Mouse (Mus musculus) heart, postnatal 0 days (tissue): Measurements from ENCODE around the gene Scpep1. TPM values are rescaled to one million over a fixed set of nuclear protein-coding genes. Genes with fewer than 3 reads are reported as not detected.

Source experiments
- ATAC-seq: fragments of 200-750 bp; cut with Nextera tagmentation; 2 replicates; pipeline ENCODE4 v1.8.0; 2017; ENCODE audit warnings: low read depth, moderate number of reproducible peaks, moderate library complexity; ENCODE audit not compliant: insufficient read depth
- DNase-seq: peaks from one replicate; pipeline ENCODE4 v3.0.0-alpha.2; 2016; ENCODE audit warnings: low spot score
- H3K27ac ChIP-seq: fragments of 300-500 bp; sonication (generic); 2 replicates; pipeline ENCODE4 v1.5.1; 2014; ENCODE audit warnings: low read depth, mild to moderate bottlenecking
- H3K27me3 ChIP-seq: fragments of 300-500 bp; sonication (generic); 2 replicates; pipeline ENCODE4 v1.6.1; 2014; ENCODE audit warnings: low read length, mixed read lengths; ENCODE audit not compliant: control insufficient read depth, insufficient read depth
- H3K36me3 ChIP-seq: fragments of 300-500 bp; sonication (generic); replicated peaks from 2 replicates; pipeline ENCODE4 v1.6.1; 2014; ENCODE audit warnings: low read length, mixed read lengths; ENCODE audit not compliant: control insufficient read depth, insufficient read depth
- H3K4me1 ChIP-seq: fragments of 300-500 bp; sonication (generic); 2 replicates; pipeline ENCODE4 v1.6.1; 2014; ENCODE audit warnings: antibody characterized with exemption; ENCODE audit not compliant: control insufficient read depth, insufficient read depth
- H3K4me2 ChIP-seq: fragments of 300-500 bp; sonication (generic); 2 replicates; pipeline ENCODE4 v1.6.1; 2014; ENCODE audit warnings: low read depth, mild to moderate bottlenecking, low read length, moderate library complexity
- H3K4me3 ChIP-seq: fragments of 300-500 bp; sonication (generic); 2 replicates; pipeline ENCODE4 v1.5.1; 2014; ENCODE audit warnings: low read depth, low read length
- H3K9ac ChIP-seq: fragments of 300-500 bp; sonication (generic); replicated peaks from 2 replicates; pipeline ENCODE4 v1.6.1; 2014; ENCODE audit warnings: low read depth, low read length, mixed read lengths
- H3K9me3 ChIP-seq: fragments of 300-500 bp; sonication (generic); replicated peaks from 2 replicates; pipeline ENCODE4 v1.6.1; 2016; ENCODE audit warnings: low read length; ENCODE audit not compliant: control insufficient read depth
- CTCF ChIP-seq: IDR thresholded peaks from 2 replicates; pipeline ENCODE4 v1.5.1; 2016; ENCODE audit warnings: antibody characterized with exemption, control low read depth, low read depth
- EP300 ChIP-seq: IDR thresholded peaks from 2 replicates; pipeline ENCODE4 v1.6.1; 2016; ENCODE audit warnings: antibody characterized with exemption, low read depth
- WGBS: fragments of 180-500 bp; shearing (Covaris S2); extraction: QIAGEN DNeasy Blood & Tissue Kit; methylation state at CpG from one replicate; pipeline ENCODE4 v1.1.7; 2014; 5-methylcytosine and 5-hydroxymethylcytosine counted together
- polyA plus RNA-seq: library from polyadenylated mRNA; unstranded; fragments of >200 nt; fragmentation: Nextera tagmentation; extraction: Ambion mirVana; gene quantifications from 2 replicates; pipeline ENCODE4 v1.2.1, GENCODE M21; 2015
- total RNA-seq: library from RNA; depleted of rRNA; stranded (reverse); fragments of >200 nt; gene quantifications from 2 replicates; pipeline ENCODE4 v1.2.3, GENCODE M21; 2014; ENCODE audit warnings: low replicate concordance

Gene Scpep1
- total and polyA plus RNA-seq, 2 experiments from 2014 or later: 36.9 to 44.6 TPM

DNA sequence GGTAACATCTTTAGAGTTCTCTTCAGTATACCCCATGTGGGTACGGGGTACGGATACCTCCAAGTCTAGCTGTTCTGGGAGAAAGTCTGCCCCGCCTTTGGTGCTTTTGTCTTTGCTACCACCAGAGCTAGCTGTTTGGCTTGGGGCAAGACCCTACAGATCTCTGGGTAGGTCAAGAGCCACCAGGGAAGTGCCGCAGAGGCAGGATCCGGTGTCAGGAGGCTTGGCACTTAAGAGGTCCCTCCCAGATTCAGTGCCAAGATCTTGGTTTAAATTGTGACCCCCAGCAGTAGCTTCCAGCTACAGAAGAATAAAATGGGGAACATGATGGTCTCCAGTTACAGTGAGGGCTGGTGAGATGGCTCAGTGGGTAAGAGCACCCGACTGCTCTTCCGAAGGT is 46.3 kb upstream of the Scpep1 start:
- peak overlapping the region; percentile 78 for H3K4me2 ChIP-seq
- peak overlapping the region; percentile 88 for H3K4me3 ChIP-seq
- no peaks in the 10 kb centered on the region for H3K9me3 ChIP-seq
- WGBS: 83% methylated on average over 7 of the region's 7 CpGs
- TF ChIP-seq CTCF (no peak), EP300 (no peak)
- peaks cover 33% of the 10 kb centered on the region for H3K4me1 ChIP-seq
- peak overlapping the region; percentile 34; the same call in 1 of the 2 replicates for H3K9ac ChIP-seq
- no peaks in the 10 kb centered on the region for H3K27me3 ChIP-seq
- no peak for DNase-seq
- no peak overlapping the region for H3K27ac ChIP-seq
- no peak for ATAC-seq
- H3K36me3 ChIP-seq: peaks cover 16% of the 10 kb centered on the region

DNA sequence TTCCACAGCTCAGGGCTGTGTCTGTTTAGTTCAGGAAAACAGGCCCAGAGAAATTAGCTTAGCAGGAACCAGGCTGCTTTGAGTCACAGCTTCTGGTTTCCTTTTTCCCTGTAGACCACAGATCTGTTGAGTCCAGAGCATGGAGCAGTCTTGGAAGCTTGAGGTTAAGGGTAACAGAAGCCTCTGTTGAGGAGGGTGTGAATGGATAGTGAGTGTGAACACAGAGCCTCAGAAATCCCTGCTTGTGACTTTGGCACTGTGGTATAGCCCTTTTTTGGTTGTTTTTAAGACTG is 45.2 kb upstream of the Scpep1 start:
- Histone ChIP-seq H3K9ac (peak overlapping the region; percentile 91), H3K4me2 (peak overlapping the region; percentile 78), H3K4me3 (peak overlapping the region; percentile 88), H3K27ac (peak overlapping the region; percentile 86), H3K36me3 (peaks cover 5% of the 10 kb centered on the region), H3K9me3 (no peaks in the 10 kb centered on the region), H3K27me3 (no peaks in the 10 kb centered on the region), H3K4me1 (peaks cover 40% of the 10 kb centered on the region)
- DNase-seq (no peak), ATAC-seq (no peak)
- TF ChIP-seq EP300 (no peak), CTCF (no peak)

DNA sequence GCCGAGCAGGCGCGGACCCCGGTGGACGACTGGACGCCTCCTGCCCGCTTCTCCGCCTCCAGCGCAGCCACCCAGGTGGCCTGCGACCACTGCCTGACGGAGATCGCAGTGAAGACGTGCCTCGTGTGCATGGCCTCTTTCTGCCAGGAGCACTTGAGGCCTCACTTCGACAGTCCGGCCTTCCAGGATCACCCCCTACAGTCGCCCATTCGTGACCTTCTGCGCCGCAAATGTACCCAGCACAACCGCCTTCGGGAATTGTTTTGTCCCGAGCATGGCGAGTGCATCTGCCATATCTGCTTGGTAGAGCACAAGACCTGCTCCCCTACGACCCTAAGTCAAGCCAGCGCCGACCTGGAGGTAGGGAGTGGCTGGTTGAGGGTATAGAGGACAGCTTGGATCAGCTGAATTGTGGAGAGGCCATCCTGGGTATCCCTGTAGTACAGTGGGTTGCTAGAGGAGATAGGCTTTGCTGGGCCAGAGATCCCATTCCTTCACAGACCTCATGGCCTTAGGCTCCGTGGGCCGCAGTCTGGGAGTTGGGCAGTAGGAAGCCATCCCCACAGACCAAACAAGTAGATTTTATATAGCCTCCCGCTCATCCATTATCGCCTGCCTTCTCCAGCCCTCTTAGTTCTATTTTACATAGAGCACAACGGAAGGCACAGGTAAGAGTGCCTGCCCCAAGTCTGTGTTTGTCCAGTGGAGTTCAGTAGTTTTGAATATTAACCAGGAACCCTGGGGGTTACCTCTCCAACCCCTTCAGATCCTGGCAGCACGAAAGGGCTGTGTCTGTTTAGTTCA is 44.7 kb upstream of the Scpep1 start:
- WGBS: 12% methylated on average over 33 of the region's 33 CpGs
- TF ChIP-seq EP300: no peak
- TF ChIP-seq CTCF: no peak
- peaks cover 40% of the 10 kb centered on the region for H3K4me1 ChIP-seq
- H3K36me3 ChIP-seq: no peaks in the 10 kb centered on the region; the same call in 1 of the 2 replicates
- H3K9ac ChIP-seq: peak overlapping the region; percentile 91
- ATAC-seq (peak; percentile 19), DNase-seq (no peak)
- H3K4me2 ChIP-seq: peak overlapping the region; percentile 78
- H3K9me3 ChIP-seq: no peaks in the 10 kb centered on the region
- H3K4me3 ChIP-seq: peak overlapping the region; percentile 88
- no peaks in the 10 kb centered on the region for H3K27me3 ChIP-seq
- H3K27ac ChIP-seq: peak overlapping the region; percentile 86

DNA sequence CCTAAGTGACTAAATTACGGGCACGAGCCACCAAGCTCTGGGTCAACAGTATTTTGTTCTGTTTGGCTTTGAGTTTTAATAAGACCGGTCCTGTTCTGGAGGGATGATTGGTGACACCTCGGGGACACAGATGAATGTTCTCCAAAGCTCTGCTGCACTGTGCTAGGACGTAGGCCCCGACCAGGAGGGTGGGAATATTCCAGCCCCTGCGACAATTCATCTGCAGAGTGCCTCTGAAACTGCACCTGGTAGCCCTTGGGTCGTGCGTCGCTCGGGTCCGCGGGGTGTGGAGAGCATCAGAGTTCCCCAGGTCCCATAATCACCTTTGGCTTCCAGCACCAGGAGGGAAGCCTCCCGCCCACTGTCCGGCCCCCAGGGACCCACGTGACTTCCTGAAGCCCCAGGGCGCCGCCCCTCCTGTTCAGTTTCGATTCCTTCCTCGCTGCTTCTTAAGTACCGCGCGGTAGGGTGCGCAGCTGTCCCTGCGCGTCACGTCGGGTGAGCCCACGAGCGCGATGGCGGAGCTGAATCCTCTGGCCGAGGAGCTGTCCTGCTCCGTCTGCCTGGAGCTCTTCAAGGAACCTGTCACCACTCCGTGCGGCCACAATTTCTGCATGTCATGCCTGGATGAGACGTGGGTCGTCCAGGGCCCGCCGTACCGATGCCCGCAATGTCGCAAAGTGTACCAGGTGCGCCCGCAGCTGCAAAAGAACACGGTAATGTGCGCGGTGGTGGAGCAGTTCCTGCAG is 43.9 kb upstream of the Scpep1 start, which contains the start of gene Trim25:
TSS of gene Trim25 (plus strand) at position 403 of the 749 bp plus-strand sequence.
- H3K9ac ChIP-seq: peak within 1 kb of the TSS; percentile 91
- 2% methylated on average over 48 of the region's 48 CpGs for WGBS
- ATAC-seq (peak; percentile 95), DNase-seq (peak; percentile 97)
- peak within 1 kb of the TSS; percentile 78 for H3K4me2 ChIP-seq
- peak within 1 kb of the TSS; percentile 88 for H3K4me3 ChIP-seq
- H3K27ac ChIP-seq: peak within 1 kb of the TSS; percentile 86
- no peaks in the 10 kb centered on the region for H3K36me3 ChIP-seq
- H3K27me3 ChIP-seq: no peaks in the 10 kb centered on the region
- H3K4me1 ChIP-seq: peaks cover 40% of the 10 kb centered on the region
- TF ChIP-seq CTCF (no peak; the same call in 1 of the 2 replicates), EP300 (peak; percentile 72; the same call in 1 of the 2 replicates)
- H3K9me3 ChIP-seq: no peaks in the 10 kb centered on the region

DNA sequence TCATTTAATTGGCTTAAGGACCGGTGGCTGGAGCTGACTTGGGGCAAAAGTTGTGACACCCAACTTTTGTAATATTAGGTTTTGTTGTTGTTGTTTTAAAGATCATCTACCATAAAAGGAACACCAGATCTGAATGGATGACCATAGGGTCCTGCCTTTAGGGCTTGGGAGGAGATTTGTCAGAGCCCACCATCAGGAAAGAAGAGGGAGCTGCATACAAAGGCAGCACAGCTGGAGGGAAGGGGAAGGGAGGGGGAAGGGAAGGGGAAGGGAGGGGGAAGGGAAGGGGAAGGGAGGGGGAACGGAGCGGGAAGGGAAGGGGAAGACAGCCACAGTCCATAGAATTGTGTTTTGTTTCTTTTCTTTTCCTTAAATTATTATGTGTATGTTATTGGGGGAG is 43.1 kb upstream of the Scpep1 start:
- Histone ChIP-seq H3K9ac (no peak overlapping the region), H3K4me2 (no peak overlapping the region; the same call in 1 of the 2 replicates), H3K27ac (peak overlapping the region; percentile 86; the same call in 1 of the 2 replicates), H3K4me1 (peaks cover 35% of the 10 kb centered on the region), H3K9me3 (no peaks in the 10 kb centered on the region), H3K27me3 (no peaks in the 10 kb centered on the region), H3K4me3 (no peak overlapping the region), H3K36me3 (no peaks in the 10 kb centered on the region)
- ATAC-seq (no peak), DNase-seq (no peak)
- WGBS: 25% methylated on average over 3 of the region's 3 CpGs
- TF ChIP-seq CTCF (no peak), EP300 (no peak)
